In genomic region chr13:5845605-5846004, GRCm38 (mm10) we compare ENCODE assay signal across 8 mouse cellular contexts. TPM values are rescaled to one million over a fixed set of nuclear protein-coding genes. Genes with fewer than 3 reads are reported as not detected.
DNase-seq lines count a peak whose midpoint lies in the region; ATAC-seq and TF ChIP-seq lines count a peak whose summit lies in the region.

No protein-coding gene starts in this region.

- no peaks in the 10 kb centered on the region for H3K27me3 ChIP-seq in kidney, embryonic 15.5 days
- H3K27me3 ChIP-seq in ES-Bruce4 (ENCODE audit: control insufficient read depth, insufficient read depth, low read length, poor library complexity, severe bottlenecking): no peaks in the 10 kb centered on the region
- no peaks in the 10 kb centered on the region for H3K27me3 ChIP-seq in heart, postnatal 0 days (ENCODE audit: control insufficient read depth, insufficient read depth, low read length)
- H3K27me3 ChIP-seq in hindbrain, embryonic 14.5 days (ENCODE audit: control insufficient read depth, insufficient read depth, low read length): no peaks in the 10 kb centered on the region
- no peaks in the 10 kb centered on the region for H3K27me3 ChIP-seq in forebrain, embryonic 12.5 days

- no peak overlapping the region for H3K9ac ChIP-seq in kidney, embryonic 15.5 days
- H3K9ac ChIP-seq in ES-Bruce4 (ENCODE audit: low read depth, poor library complexity, severe bottlenecking): peak overlapping the region; percentile 4; the same call in 1 of the 2 replicates
- no peak overlapping the region for H3K9ac ChIP-seq in heart, postnatal 0 days (replicated peaks; ENCODE audit: low read depth, low read length)
- no peak overlapping the region for H3K9ac ChIP-seq in hindbrain, embryonic 14.5 days
- no peak overlapping the region for H3K9ac ChIP-seq in forebrain, embryonic 12.5 days

- peak overlapping the region; percentile 81 for H3K27ac ChIP-seq in kidney, embryonic 15.5 days
- peak overlapping the region; percentile 37 for H3K27ac ChIP-seq in ES-Bruce4 (ENCODE audit: insufficient read depth, low read length)
- H3K27ac ChIP-seq in heart, postnatal 0 days (ENCODE audit: low read depth): peak overlapping the region; percentile 82
- no peak overlapping the region for H3K27ac ChIP-seq in hindbrain, embryonic 14.5 days
- no peak overlapping the region for H3K27ac ChIP-seq in forebrain, embryonic 12.5 days

- TF ChIP-seq EP300 in ES-Bruce4 (IDR thresholded peaks at IDR 0.05; ENCODE audit: insufficient read depth, low read depth, low read length): no peak
- no peak for TF ChIP-seq EP300 in heart, postnatal 0 days (IDR thresholded peaks at IDR 0.05; ENCODE audit: low read depth)

- H3K36me3 ChIP-seq in kidney, embryonic 15.5 days: no peaks in the 10 kb centered on the region
- H3K36me3 ChIP-seq in ES-Bruce4 (ENCODE audit: control insufficient read depth, insufficient read depth, low read length, poor library complexity, severe bottlenecking): no peaks in the 10 kb centered on the region
- no peaks in the 10 kb centered on the region for H3K36me3 ChIP-seq in heart, postnatal 0 days (replicated peaks; ENCODE audit: control insufficient read depth, insufficient read depth, low read length)
- no peaks in the 10 kb centered on the region for H3K36me3 ChIP-seq in hindbrain, embryonic 14.5 days (replicated peaks; ENCODE audit: control insufficient read depth, insufficient read depth)
- H3K36me3 ChIP-seq in forebrain, embryonic 12.5 days (replicated peaks): no peaks in the 10 kb centered on the region

- H3K4me1 ChIP-seq in kidney, embryonic 15.5 days: peaks cover 16% of the 10 kb centered on the region
- H3K4me1 ChIP-seq in ES-Bruce4 (ENCODE audit: control insufficient read depth, insufficient read depth, low read length): no peaks in the 10 kb centered on the region
- peaks cover 21% of the 10 kb centered on the region for H3K4me1 ChIP-seq in heart, postnatal 0 days (ENCODE audit: control insufficient read depth, insufficient read depth)
- no peaks in the 10 kb centered on the region for H3K4me1 ChIP-seq in hindbrain, embryonic 14.5 days (replicated peaks; ENCODE audit: control insufficient read depth, insufficient read depth, low read length)
- no peaks in the 10 kb centered on the region for H3K4me1 ChIP-seq in forebrain, embryonic 12.5 days

- no peaks in the 10 kb centered on the region for H3K9me3 ChIP-seq in kidney, embryonic 15.5 days (replicated peaks)
- no peaks in the 10 kb centered on the region for H3K9me3 ChIP-seq in ES-Bruce4 (replicated peaks; ENCODE audit: control insufficient read depth, insufficient read depth, low read length, poor library complexity, severe bottlenecking)
- no peaks in the 10 kb centered on the region for H3K9me3 ChIP-seq in heart, postnatal 0 days (replicated peaks; ENCODE audit: control insufficient read depth, low read length)
- no peaks in the 10 kb centered on the region for H3K9me3 ChIP-seq in hindbrain, embryonic 14.5 days (ENCODE audit: control insufficient read depth, low read length)
- H3K9me3 ChIP-seq in forebrain, embryonic 12.5 days: no peaks in the 10 kb centered on the region

- TF ChIP-seq POLR2A in ES-Bruce4 (IDR thresholded peaks at IDR 0.05; ENCODE audit: insufficient read depth, low read length): no peak

- TF ChIP-seq CTCF in ES-Bruce4 (IDR thresholded peaks at IDR 0.05; ENCODE audit: low read depth, low read length): no peak
- no peak for TF ChIP-seq CTCF in heart, postnatal 0 days (IDR thresholded peaks at IDR 0.05; ENCODE audit: low read depth)

- WGBS in kidney, embryonic 15.5 days: 45% methylated on average over 5 of the region's 5 CpGs
- 62% methylated on average over 5 of the region's 5 CpGs for WGBS in heart, postnatal 0 days
- WGBS in hindbrain, embryonic 14.5 days: 83% methylated on average over 5 of the region's 5 CpGs
- WGBS in forebrain, embryonic 12.5 days: 94% methylated on average over 5 of the region's 5 CpGs

- H3K4me3 ChIP-seq in kidney, embryonic 15.5 days (replicated peaks): no peak overlapping the region
- H3K4me3 ChIP-seq in ES-Bruce4 (ENCODE audit: low read depth, low read length): no peak overlapping the region
- no peak overlapping the region for H3K4me3 ChIP-seq in heart, postnatal 0 days (ENCODE audit: low read depth, low read length)
- H3K4me3 ChIP-seq in hindbrain, embryonic 14.5 days (replicated peaks; ENCODE audit: low read length): no peak overlapping the region
- H3K4me3 ChIP-seq in forebrain, embryonic 12.5 days (replicated peaks): no peak overlapping the region

- peak overlapping the region; percentile 27 for H3K4me2 ChIP-seq in kidney, embryonic 15.5 days
- H3K4me2 ChIP-seq in heart, postnatal 0 days (ENCODE audit: low read depth, low read length): peak overlapping the region; percentile 37
- H3K4me2 ChIP-seq in hindbrain, embryonic 14.5 days (replicated peaks): no peak overlapping the region
- H3K4me2 ChIP-seq in forebrain, embryonic 12.5 days: no peak overlapping the region

- no peak for DNase-seq in kidney, adult 8-10 months
- peak; percentile 46 for DNase-seq in heart, postnatal 0 days (ENCODE audit: low spot score)
- no peak for DNase-seq in hindbrain, embryonic 14.5 days (ENCODE audit: low spot score)
- DNase-seq in testis, postnatal 14 days (ENCODE audit: low spot score): no peak

- peak; percentile 33 for ATAC-seq in kidney, embryonic 15.5 days (replicated peaks; ENCODE audit: low FRiP score)
- 0 out of 2 replicates have a peak, but pooled peaks have one; percentile 34 for ATAC-seq in heart, postnatal 0 days (ENCODE audit: insufficient read depth, low read depth)
- peak; percentile 91 for ATAC-seq in monocyte, adult 5-6 weeks (replicated peaks; ENCODE audit: insufficient number of reproducible peaks, low FRiP score, low TSS enrichment, poor library complexity, severe bottlenecking)
- no peak for ATAC-seq in hindbrain, embryonic 14.5 days (ENCODE audit: low FRiP score)
- no peak for ATAC-seq in forebrain, embryonic 12.5 days (ENCODE audit: low FRiP score)

RNA-seq across cellular contexts. Expression of gene Klf6, which starts 15.7 kb away (rescaled TPM):
- polyA plus RNA-seq in kidney, embryonic 15.5 days (2015; fragmentation: Nextera tagmentation; extraction: Ambion mirVana): 58.1 and 63.7 TPM in 2 replicates
- polyA plus RNA-seq in ES-Bruce4 (2011; ENCODE audit: insufficient read depth, insufficient read length, low read depth, missing spikeins): 80.3 and 84.0 TPM in 2 replicates
- 65.3 and 92.1 TPM in 2 replicates for total RNA-seq in heart, postnatal 0 days (2014; rRNA removed; ENCODE audit: low replicate concordance)
- 54.6 and 59.6 TPM in 2 replicates for polyA plus RNA-seq in heart, postnatal 0 days (2015; fragmentation: Nextera tagmentation; extraction: Ambion mirVana)
- total RNA-seq in monocyte, adult 5-6 weeks (2017): 457 to 663 TPM (median 525 TPM) in 3 replicates
- 77.8 and 86.1 TPM in 2 replicates for polyA plus RNA-seq in hindbrain, embryonic 14.5 days (2014; fragmentation: Nextera tagmentation; extraction: Ambion mirVana)
- polyA plus RNA-seq in forebrain, embryonic 12.5 days (2016; fragmentation: Nextera tagmentation; extraction: Ambion mirVana): 53.7 and 63.8 TPM in 2 replicates

Comparison
In these comparisons a context has a peak if more than half of its experiments do, and no peak if none do; other contexts are left out.
1. ATAC-seq: peak in kidney, embryonic 15.5 days (single experiment), heart, postnatal 0 days (single experiment) and monocyte, adult 5-6 weeks (single experiment); none in hindbrain, embryonic 14.5 days (single experiment) and forebrain, embryonic 12.5 days (single experiment).
2. H3K27ac ChIP-seq: peak in kidney, embryonic 15.5 days (single experiment), ES-Bruce4 (single experiment) and heart, postnatal 0 days (single experiment); none in hindbrain, embryonic 14.5 days (single experiment) and forebrain, embryonic 12.5 days (single experiment).
3. H3K4me2 ChIP-seq: peak in kidney, embryonic 15.5 days (single experiment) and heart, postnatal 0 days (single experiment); none in hindbrain, embryonic 14.5 days (single experiment) and forebrain, embryonic 12.5 days (single experiment).